ENCODE assay signal across 8 mouse cellular contexts in the genomic region with DNA sequence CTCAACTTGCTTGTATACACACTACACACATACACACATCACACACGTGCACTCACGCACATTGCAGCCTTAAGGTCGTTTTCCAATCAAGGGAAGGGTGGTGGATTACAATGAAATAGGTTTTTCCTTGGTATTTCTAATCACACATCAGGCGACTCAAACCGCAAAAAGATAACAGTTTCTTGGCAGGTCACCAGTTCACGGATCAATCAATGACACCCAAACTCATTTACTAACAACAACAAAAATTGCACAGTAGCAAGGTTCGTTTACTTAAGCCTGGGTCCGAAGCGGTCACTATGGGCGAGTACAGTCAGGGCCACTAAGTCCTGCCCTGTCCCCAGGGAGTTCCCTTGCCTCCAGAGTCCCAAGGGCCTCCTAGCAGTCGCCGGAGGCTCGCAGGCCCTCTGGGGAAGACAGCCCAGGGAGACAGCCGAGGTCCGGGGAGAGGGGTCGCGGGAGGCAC. TPM values are rescaled to one million over a fixed set of nuclear protein-coding genes. Genes with fewer than 3 reads are reported as not detected.
DNase-seq lines count a peak whose midpoint lies in the region; ATAC-seq and TF ChIP-seq lines count a peak whose summit lies in the region.

No protein-coding gene starts in this region.

- peak; percentile 7 for ATAC-seq in CD4-positive, CD25-positive, alpha-beta regulatory T cell, adult 4 months
- peak; percentile 80 for ATAC-seq in forebrain, embryonic 13.5 days
- ATAC-seq in liver, embryonic 16.5 days (ENCODE audit: low read depth): peak; percentile 63

- peaks cover 12% of the 10 kb centered on the region; the same call in 1 of the 2 replicates for H3K4me1 ChIP-seq in forebrain, embryonic 13.5 days
- H3K4me1 ChIP-seq in liver, embryonic 16.5 days (ENCODE audit: control insufficient read depth, low read depth, low read length): peaks cover 6% of the 10 kb centered on the region

- intact Hi-C loops in gastrocnemius, adult 2 months (cut with DNase I): loop anchor here (5.0 kb wide), 1 partner anchor 151 kb away; no protein-coding TSS in a partner anchor
- intact Hi-C loops in gastrocnemius, postnatal 36 days (cut with DNase I): no loop called here

- WGBS in forebrain, embryonic 13.5 days: 2% methylated on average over 17 of the region's 17 CpGs
- WGBS in liver, embryonic 16.5 days (ENCODE audit: insufficient replicate concordance): 3% methylated on average over 17 of the region's 17 CpGs

- no peaks in the 10 kb centered on the region for H3K36me3 ChIP-seq in forebrain, embryonic 13.5 days (ENCODE audit: poor library complexity, severe bottlenecking)
- no peaks in the 10 kb centered on the region for H3K36me3 ChIP-seq in liver, embryonic 16.5 days (ENCODE audit: control insufficient read depth, insufficient read depth)

- peak overlapping the region; percentile 88 for H3K4me2 ChIP-seq in forebrain, embryonic 13.5 days
- peak overlapping the region; percentile 88 for H3K4me2 ChIP-seq in liver, embryonic 16.5 days (ENCODE audit: low read depth, low read length)

- DNase-seq in gastrocnemius, adult 2 months: no peak
- no peak for DNase-seq in gastrocnemius, postnatal 36 days
- no peak for DNase-seq in adrenal gland, adult 8-10 months
- no peak for DNase-seq in spleen, postnatal 10 days (ENCODE audit: low spot score in 2 of 2)
- DNase-seq in layer of hippocampus, adult 11-12 months (ENCODE audit: low spot score): no peak

- no peaks in the 10 kb centered on the region for H3K27me3 ChIP-seq in forebrain, embryonic 13.5 days
- H3K27me3 ChIP-seq in liver, embryonic 16.5 days (ENCODE audit: control insufficient read depth, insufficient read depth, low read depth, low read length): peaks cover 22% of the 10 kb centered on the region

- H3K4me3 ChIP-seq in gastrocnemius, adult 2 months: peak overlapping the region; percentile 94
- peak overlapping the region; percentile 89 for H3K4me3 ChIP-seq in forebrain, embryonic 13.5 days
- H3K4me3 ChIP-seq in liver, embryonic 16.5 days (ENCODE audit: low read depth, low read length): peak overlapping the region; percentile 69

- H3K27ac ChIP-seq in gastrocnemius, adult 2 months: peak overlapping the region; percentile 99
- H3K27ac ChIP-seq in forebrain, embryonic 13.5 days: peak overlapping the region; percentile 44
- peak overlapping the region; percentile 72 for H3K27ac ChIP-seq in liver, embryonic 16.5 days (ENCODE audit: low read length)

- peak overlapping the region; percentile 86 for H3K9ac ChIP-seq in forebrain, embryonic 13.5 days
- peak overlapping the region; percentile 61 for H3K9ac ChIP-seq in liver, embryonic 16.5 days (ENCODE audit: low read depth, low read length)

- TF ChIP-seq CTCF in gastrocnemius, adult 2 months (IDR thresholded peaks at IDR 0.05): no peak

- H3K9me3 ChIP-seq in forebrain, embryonic 13.5 days (replicated peaks): no peaks in the 10 kb centered on the region
- H3K9me3 ChIP-seq in liver, embryonic 16.5 days (replicated peaks; ENCODE audit: control insufficient read depth, low read length): no peaks in the 10 kb centered on the region

RNA-seq across cellular contexts. Expression of a gene that starts 0.5 kb away (rescaled TPM):
- total RNA-seq in gastrocnemius, adult 2 months (2021): 100 to 1,000 TPM; 171 to 183 TPM
- total RNA-seq in gastrocnemius, postnatal 36 days (2021): 100 to 1,000 TPM; 124 to 163 TPM
- polyA plus RNA-seq in CD4-positive, CD25-positive, alpha-beta regulatory T cell, adult 4 months (2017; shearing (Covaris generic)): 10 to 100 TPM; 52.9 to 65.9 TPM
- polyA plus RNA-seq in forebrain, embryonic 13.5 days (2015; fragmentation: Nextera tagmentation; extraction: Ambion mirVana): 9.5 and 11.0 TPM in 2 replicates
- 6.2 and 7.9 TPM in 2 replicates for polyA plus RNA-seq in liver, embryonic 16.5 days (2015; fragmentation: Nextera tagmentation; extraction: Ambion mirVana)
- total RNA-seq in adrenal gland, adult 8-10 months (2022): 100 to 1,000 TPM; 297 to 404 (median 379) TPM

Comparison
In these comparisons a context has a peak if more than half of its experiments do, and no peak if none do; other contexts are left out.
1. H3K27ac ChIP-seq: peak in every context shown above with its lines; median percentile 99 in gastrocnemius, adult 2 months; 72 in liver, embryonic 16.5 days; 44 in forebrain, embryonic 13.5 days.
2. ATAC-seq: peak in every context shown above with its lines; median percentile 80 in forebrain, embryonic 13.5 days; 63 in liver, embryonic 16.5 days; 7 in CD4-positive, CD25-positive, alpha-beta regulatory T cell, adult 4 months.